Mouse (Mus musculus) hindbrain, embryonic 16.5 days (tissue): ENCODE data around the gene Ms4a6d. TPM values are rescaled to one million over a fixed set of nuclear protein-coding genes. Genes with fewer than 3 reads are reported as not detected.

Source experiments
- ATAC-seq: fragments of 200-750 bp; cut with Nextera tagmentation; 2 replicates; pipeline ENCODE4 v1.8.0; 2017; ENCODE audit warnings: moderate TSS enrichment, moderate library complexity
- H3K27ac ChIP-seq: fragments of 300-500 bp; sonication (generic); 2 replicates; pipeline ENCODE4 v1.5.1; 2014; ENCODE audit warnings: low read depth, mild to moderate bottlenecking, control low read depth, low read length, moderate library complexity
- H3K27me3 ChIP-seq: fragments of 300-500 bp; sonication (generic); replicated peaks from 2 replicates; pipeline ENCODE4 v1.6.1; 2014; ENCODE audit warnings: low read length; ENCODE audit not compliant: control insufficient read depth, insufficient read depth
- H3K36me3 ChIP-seq: fragments of 300-500 bp; sonication (generic); 2 replicates; pipeline ENCODE4 v1.6.1; 2014; ENCODE audit warnings: mild to moderate bottlenecking, low read length, moderate library complexity, mixed read lengths; ENCODE audit not compliant: control insufficient read depth, insufficient read depth
- H3K4me1 ChIP-seq: fragments of 300-500 bp; sonication (generic); 2 replicates; pipeline ENCODE4 v1.6.1; 2014; ENCODE audit warnings: low read depth, low read length; ENCODE audit not compliant: control insufficient read depth, insufficient read depth
- H3K4me2 ChIP-seq: fragments of 300-500 bp; sonication (generic); 2 replicates; pipeline ENCODE4 v1.6.1; 2014; ENCODE audit warnings: mild to moderate bottlenecking, low read length, control low read depth, moderate library complexity
- H3K4me3 ChIP-seq: fragments of 300-500 bp; sonication (generic); 2 replicates; pipeline ENCODE4 v1.5.1; 2014; ENCODE audit warnings: mild to moderate bottlenecking, low read length, control low read depth, moderate library complexity
- H3K9ac ChIP-seq: fragments of 300-500 bp; sonication (generic); 2 replicates; pipeline ENCODE4 v1.6.1; 2014; ENCODE audit warnings: low read depth, mild to moderate bottlenecking, control low read depth, low read length, moderate library complexity
- H3K9me3 ChIP-seq: fragments of 300-500 bp; sonication (generic); 2 replicates; pipeline ENCODE4 v1.6.1; 2014; ENCODE audit warnings: mild to moderate bottlenecking, low read length, moderate library complexity; ENCODE audit not compliant: control insufficient read depth
- WGBS: fragments of 180-500 bp; shearing (Covaris S2); extraction: QIAGEN DNeasy Blood & Tissue Kit; methylation state at CpG from one replicate; pipeline ENCODE4 v1.1.7; 2014; 5-methylcytosine and 5-hydroxymethylcytosine counted together
- polyA plus RNA-seq: library from polyadenylated mRNA; unstranded; fragments of >200 nt; fragmentation: Nextera tagmentation; extraction: Ambion mirVana; gene quantifications from 2 replicates; pipeline ENCODE4 v1.2.1, GENCODE M21; 2015

The Ms4a6d gene
- polyA plus RNA-seq, 1 experiment from 2014 or later: 1.9 TPM

DNA sequence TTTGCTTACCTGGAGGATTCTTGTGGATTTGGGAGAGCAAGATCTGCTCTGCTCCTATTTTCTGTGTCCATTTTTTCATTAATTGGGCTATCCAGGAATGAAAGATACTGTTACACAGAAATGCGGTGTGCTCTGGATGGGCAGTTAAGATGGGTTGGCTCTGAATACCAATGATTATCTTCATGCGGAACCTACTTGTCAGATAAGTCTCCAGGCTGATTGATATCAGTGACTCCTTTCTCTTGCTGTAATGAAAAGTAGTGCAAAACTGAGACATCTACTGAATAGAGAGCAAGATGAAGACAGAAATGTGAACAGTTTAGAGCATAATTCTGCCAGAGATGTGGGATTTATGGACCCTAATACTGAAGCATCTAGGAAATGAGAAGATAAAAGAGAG, 18.9 kb upstream of the Ms4a6d start, which contains the start of gene Ms4a2:
Ms4a2 (minus strand) TSS at position 169 of the 400 bp plus-strand sequence.
- ATAC-seq: no peak
- 83% methylated on average over 2 of the region's 2 CpGs for WGBS
- Histone ChIP-seq H3K36me3 (no peaks in the 10 kb centered on the region), H3K4me3 (no peak within 1 kb of the TSS), H3K9ac (no peak within 1 kb of the TSS), H3K9me3 (no peaks in the 10 kb centered on the region), H3K4me2 (no peak within 1 kb of the TSS), H3K27ac (no peak within 1 kb of the TSS), H3K27me3 (no peaks in the 10 kb centered on the region), H3K4me1 (no peaks in the 10 kb centered on the region)

DNA sequence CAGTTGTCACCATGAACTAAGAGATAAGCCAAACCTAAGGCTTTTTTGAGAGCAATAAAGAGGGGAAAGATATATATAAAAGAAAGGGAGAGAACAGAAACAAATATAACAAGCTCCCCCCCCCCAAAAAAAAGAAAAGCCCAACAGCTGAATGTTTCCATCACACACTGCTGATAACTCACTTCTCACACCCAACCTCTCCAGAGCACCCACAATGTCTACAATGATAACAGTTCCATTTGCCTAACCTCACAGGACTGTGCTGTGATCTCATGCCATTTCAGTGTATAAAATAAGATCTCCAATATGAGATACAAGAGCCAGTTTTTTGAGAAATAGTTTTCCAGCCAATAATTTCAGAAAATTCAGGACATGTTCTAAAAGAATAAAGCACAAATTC, 13.3 kb upstream of the Ms4a6d start:
- Histone ChIP-seq H3K4me1 (no peaks in the 10 kb centered on the region), H3K36me3 (no peaks in the 10 kb centered on the region), H3K9me3 (no peaks in the 10 kb centered on the region), H3K27me3 (no peaks in the 10 kb centered on the region), H3K9ac (no peak overlapping the region), H3K4me3 (no peak overlapping the region), H3K27ac (no peak overlapping the region), H3K4me2 (no peak overlapping the region)
- ATAC-seq: no peak

- Histone ChIP-seq H3K27ac (no peak overlapping the region), H3K4me3 (no peak overlapping the region), H3K9ac (no peak overlapping the region), H3K4me2 (no peak overlapping the region), H3K27me3 (no peaks in the 10 kb centered on the region), H3K36me3 (no peaks in the 10 kb centered on the region), H3K4me1 (no peaks in the 10 kb centered on the region), H3K9me3 (no peaks in the 10 kb centered on the region)
- no peak for ATAC-seq
- 68% methylated on average over 2 of the region's 2 CpGs for WGBS
Observed at GRCm38 (mm10) chr19:11614805-11615204, 10.2 kb upstream of the Ms4a6d start.

- H3K9ac ChIP-seq: no peak overlapping the region
- H3K9me3 ChIP-seq: no peaks in the 10 kb centered on the region
- no peaks in the 10 kb centered on the region for H3K4me1 ChIP-seq
- H3K4me2 ChIP-seq: no peak overlapping the region
- WGBS: 70% methylated on average over 8 of the region's 8 CpGs
- no peak for ATAC-seq
- H3K27ac ChIP-seq: no peak overlapping the region
- no peaks in the 10 kb centered on the region for H3K36me3 ChIP-seq
- no peaks in the 10 kb centered on the region for H3K27me3 ChIP-seq
- H3K4me3 ChIP-seq: no peak overlapping the region
Observed at GRCm38 (mm10) chr19:11613776-11614443, 9.3 kb upstream of the Ms4a6d start.

GRCm38 (mm10) chr19:11613084-11613483, 8.4 kb upstream of the Ms4a6d start:
- Histone ChIP-seq H3K9me3 (no peaks in the 10 kb centered on the region), H3K9ac (no peak overlapping the region), H3K4me3 (no peak overlapping the region), H3K27me3 (no peaks in the 10 kb centered on the region), H3K4me1 (no peaks in the 10 kb centered on the region), H3K27ac (no peak overlapping the region), H3K4me2 (no peak overlapping the region), H3K36me3 (no peaks in the 10 kb centered on the region)
- WGBS: 89% methylated on average over 1 of the region's 1 CpGs
- no peak for ATAC-seq

DNA sequence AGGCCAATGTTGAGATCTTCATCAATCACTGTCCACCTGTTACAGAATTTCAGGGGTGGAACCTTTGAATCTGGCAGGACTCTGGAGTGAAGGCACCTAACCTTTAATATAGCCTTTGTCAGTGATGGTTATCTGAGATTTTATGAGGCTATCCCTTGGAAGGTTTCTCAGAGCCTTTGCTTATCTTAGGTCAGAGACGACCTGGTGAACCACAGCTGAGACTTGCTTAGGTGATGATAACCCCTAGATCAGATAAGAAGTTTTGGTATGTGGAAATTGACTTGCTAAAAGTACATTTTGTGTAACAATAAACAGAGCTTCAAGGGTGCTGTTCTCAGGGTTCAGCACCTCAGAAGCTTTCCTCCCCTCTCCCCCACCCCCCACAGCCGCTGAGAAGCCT, 7.6 kb upstream of the Ms4a6d start:
- ATAC-seq: no peak
- Histone ChIP-seq H3K36me3 (no peaks in the 10 kb centered on the region), H3K27me3 (no peaks in the 10 kb centered on the region), H3K4me3 (no peak overlapping the region), H3K9ac (no peak overlapping the region), H3K4me2 (no peak overlapping the region), H3K9me3 (no peaks in the 10 kb centered on the region), H3K27ac (no peak overlapping the region), H3K4me1 (no peaks in the 10 kb centered on the region)
- WGBS: 59% methylated on average over 2 of the region's 2 CpGs

DNA sequence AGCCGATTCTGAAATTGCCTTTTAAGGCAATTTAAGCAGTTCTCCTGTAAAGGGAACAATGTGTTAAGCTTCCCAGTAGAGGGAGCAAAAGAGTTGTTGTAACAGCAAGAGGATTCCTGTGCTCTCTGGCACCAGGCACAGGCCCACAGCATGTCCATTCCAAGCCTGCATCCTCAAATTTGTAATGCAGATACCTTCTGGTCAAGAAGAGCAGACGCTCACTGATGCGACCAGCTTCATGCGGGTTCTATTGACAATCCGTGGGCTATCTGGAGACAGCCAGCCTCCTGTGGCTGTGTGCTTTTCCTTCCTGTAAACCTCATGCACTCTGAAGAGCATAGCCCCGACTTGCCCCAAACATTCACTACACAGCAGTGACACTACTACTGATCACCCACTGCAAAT, 6.9 kb upstream of the Ms4a6d start:
- no peak overlapping the region for H3K27ac ChIP-seq
- peak overlapping the region; percentile 25; the same call in 1 of the 2 replicates for H3K9ac ChIP-seq
- no peak overlapping the region for H3K4me2 ChIP-seq
- H3K4me1 ChIP-seq: no peaks in the 10 kb centered on the region
- no peaks in the 10 kb centered on the region for H3K27me3 ChIP-seq
- 27% methylated on average over 6 of the region's 6 CpGs for WGBS
- no peak overlapping the region for H3K4me3 ChIP-seq
- peak; percentile 95 for ATAC-seq
- H3K9me3 ChIP-seq: no peaks in the 10 kb centered on the region
- no peaks in the 10 kb centered on the region for H3K36me3 ChIP-seq

DNA sequence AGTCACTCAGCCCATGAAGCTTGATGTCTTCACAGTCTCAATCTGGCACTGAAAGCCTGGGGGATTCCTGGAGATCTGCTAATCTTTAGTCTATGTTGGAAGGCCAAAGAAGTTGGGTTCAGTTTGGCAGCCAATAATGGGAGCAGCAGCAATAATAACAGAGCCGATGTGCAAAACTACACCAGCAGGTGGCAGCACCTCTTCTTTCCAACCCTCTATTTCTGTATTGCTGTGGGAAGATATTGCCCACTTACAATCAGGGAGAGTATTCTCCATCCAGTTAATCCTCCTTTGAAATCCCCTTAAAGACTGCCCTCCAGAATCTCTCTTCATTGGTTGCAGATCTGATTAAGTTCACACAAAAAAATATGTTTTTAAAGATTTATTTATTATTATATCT, 3.5 kb upstream of the Ms4a6d start:
- ATAC-seq: peak; percentile 55; the same call in 1 of the 2 replicates
- H3K4me2 ChIP-seq: no peak overlapping the region
- H3K36me3 ChIP-seq: no peaks in the 10 kb centered on the region
- no peaks in the 10 kb centered on the region for H3K27me3 ChIP-seq
- 14% methylated on average over 1 of the region's 1 CpGs for WGBS
- no peak overlapping the region for H3K9ac ChIP-seq
- no peak overlapping the region for H3K4me3 ChIP-seq
- no peaks in the 10 kb centered on the region for H3K9me3 ChIP-seq
- no peak overlapping the region for H3K27ac ChIP-seq
- H3K4me1 ChIP-seq: no peaks in the 10 kb centered on the region

DNA sequence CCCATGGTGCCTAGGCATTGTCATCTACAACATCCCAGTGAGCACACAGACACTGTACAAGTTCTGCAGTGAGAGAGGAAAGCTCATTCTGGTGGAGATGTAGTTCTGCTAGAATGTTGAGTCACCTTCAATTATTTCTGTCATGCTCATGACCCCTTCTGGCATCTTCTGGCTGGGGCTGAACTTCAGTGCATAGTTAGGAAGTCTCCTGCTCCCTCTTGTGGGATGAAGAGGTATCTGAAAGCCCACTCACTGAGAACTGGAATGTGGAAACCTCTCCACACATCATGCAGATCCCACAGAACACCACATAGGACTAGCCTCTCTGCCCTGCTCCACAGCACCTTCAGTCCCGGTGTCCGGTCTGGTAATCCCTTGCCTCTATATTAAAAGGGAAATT, 2.6 kb downstream of the Ms4a6d start:
- H3K27ac ChIP-seq: no peak overlapping the region
- no peaks in the 10 kb centered on the region for H3K4me1 ChIP-seq
- H3K9me3 ChIP-seq: no peaks in the 10 kb centered on the region
- WGBS: 94% methylated on average over 2 of the region's 2 CpGs
- no peak overlapping the region for H3K4me3 ChIP-seq
- no peaks in the 10 kb centered on the region for H3K27me3 ChIP-seq
- no peak for ATAC-seq
- H3K4me2 ChIP-seq: no peak overlapping the region
- no peaks in the 10 kb centered on the region for H3K36me3 ChIP-seq
- H3K9ac ChIP-seq: no peak overlapping the region

GRCm38 (mm10) chr19:11601349-11601748, 3.3 kb downstream of the Ms4a6d start:
- H3K4me2 ChIP-seq: no peak overlapping the region
- H3K36me3 ChIP-seq: no peaks in the 10 kb centered on the region
- H3K4me1 ChIP-seq: no peaks in the 10 kb centered on the region
- H3K27me3 ChIP-seq: no peaks in the 10 kb centered on the region
- no peaks in the 10 kb centered on the region for H3K9me3 ChIP-seq
- no peak overlapping the region for H3K27ac ChIP-seq
- no peak overlapping the region for H3K9ac ChIP-seq
- no peak for ATAC-seq
- WGBS: 91% methylated on average over 3 of the region's 3 CpGs
- no peak overlapping the region for H3K4me3 ChIP-seq
